Mouse (Mus musculus) lung, postnatal 0 days (tissue): ENCODE results near the gene Sap18b. TPM values are rescaled to one million over a fixed set of nuclear protein-coding genes. Genes with fewer than 3 reads are reported as not detected.
"Not testable (repeated sequence)": the region's sequence is repeated elsewhere in the genome, so short reads cannot be mapped to it uniquely, and the experiment has no call there.

Experiments used
- ATAC-seq: fragments of 200-750 bp; cut with Nextera tagmentation; 2 replicates; pipeline ENCODE4 v1.8.0; 2017; ENCODE audit warnings: moderate library complexity
- DNase-seq: peaks from one replicate; pipeline ENCODE4 v3.0.0-alpha.2; 2016; ENCODE audit warnings: low spot score
- H3K27ac ChIP-seq: fragments of 300-500 bp; sonication (generic); 2 replicates; pipeline ENCODE4 v1.5.1; 2014; ENCODE audit warnings: antibody characterized with exemption, mild to moderate bottlenecking, low read length, mixed read lengths
- H3K27me3 ChIP-seq: fragments of 300-500 bp; sonication (generic); replicated peaks from 2 replicates; pipeline ENCODE4 v1.6.1; 2014; ENCODE audit warnings: low read length, mixed read lengths; ENCODE audit not compliant: insufficient read depth
- H3K36me3 ChIP-seq: fragments of 300-500 bp; sonication (generic); 2 replicates; pipeline ENCODE4 v1.6.1; 2014; ENCODE audit warnings: low read length, mixed read lengths; ENCODE audit not compliant: insufficient read depth
- H3K4me1 ChIP-seq: fragments of 300-500 bp; sonication (generic); 2 replicates; pipeline ENCODE4 v1.6.1; 2014; ENCODE audit warnings: antibody characterized with exemption, low read depth, low read length, mixed read lengths; ENCODE audit not compliant: insufficient read depth
- H3K4me2 ChIP-seq: fragments of 300-500 bp; sonication (generic); replicated peaks from 2 replicates; pipeline ENCODE4 v1.6.1; 2014; ENCODE audit warnings: low read depth, mild to moderate bottlenecking, low read length, moderate library complexity, mixed read lengths
- H3K4me3 ChIP-seq: fragments of 300-500 bp; sonication (generic); 2 replicates; pipeline ENCODE4 v1.5.1; 2014; ENCODE audit warnings: low read depth, low read length
- H3K9ac ChIP-seq: fragments of 300-500 bp; sonication (generic); replicated peaks from 2 replicates; pipeline ENCODE4 v1.6.1; 2014; ENCODE audit warnings: low read depth, mild to moderate bottlenecking
- H3K9me3 ChIP-seq: fragments of 300-500 bp; sonication (generic); 2 replicates; pipeline ENCODE4 v1.6.1; 2016; ENCODE audit warnings: low read length, mixed read lengths
- CTCF ChIP-seq: IDR thresholded peaks from 2 replicates; pipeline ENCODE4 v1.5.1; 2016; ENCODE audit warnings: antibody characterized with exemption, mild to moderate bottlenecking
- EP300 ChIP-seq: IDR thresholded peaks from 2 replicates; pipeline ENCODE4 v1.6.1; 2016; ENCODE audit warnings: antibody characterized with exemption, mild to moderate bottlenecking, control low read depth
- WGBS: fragments of 180-500 bp; shearing (Covaris S2); extraction: QIAGEN DNeasy Blood & Tissue Kit; methylation state at CpG from one replicate; pipeline ENCODE4 v1.1.7; 2014; 5-methylcytosine and 5-hydroxymethylcytosine counted together
- polyA plus RNA-seq: library from polyadenylated mRNA; unstranded; fragments of >200 nt; fragmentation: Nextera tagmentation; extraction: Ambion mirVana; gene quantifications from 2 replicates; pipeline ENCODE4 v1.2.1, GENCODE M21; 2015

Gene Sap18b
- polyA plus RNA-seq, 1 experiment from 2014 or later: 283 TPM

GRCm38 (mm10) chr8:95852290-95852689 lies 27.1 kb downstream of the Sap18b start:
- Histone ChIP-seq H3K9ac (no peak overlapping the region), H3K4me1 (peaks cover 7% of the 10 kb centered on the region), H3K27ac (no peak overlapping the region; the same call in 1 of the 2 replicates), H3K9me3 (no peaks in the 10 kb centered on the region), H3K36me3 (0 out of 2 replicates have a peak, but pooled peaks cover 7% of the 10 kb centered on the region), H3K4me3 (no peak overlapping the region; the same call in 1 of the 2 replicates), H3K4me2 (peak overlapping the region; percentile 64), H3K27me3 (no peaks in the 10 kb centered on the region)
- TF ChIP-seq CTCF: peak; percentile 46
- TF ChIP-seq EP300: no peak
- ATAC-seq: peak; percentile 70
- DNase-seq: peak; percentile 89
- WGBS: 41% methylated on average over 4 of the region's 4 CpGs

GRCm38 (mm10) chr8:95853102-95853843 lies 28.1 kb downstream of the Sap18b start, which contains the start of gene Slc38a7:
Slc38a7 (minus strand) TSS chr8:95853539.
- H3K4me1 ChIP-seq: peaks cover 7% of the 10 kb centered on the region
- H3K9ac ChIP-seq: peak within 1 kb of the TSS; percentile 42; the same call in 1 of the 2 replicates
- peak within 1 kb of the TSS; percentile 64 for H3K4me2 ChIP-seq
- DNase-seq: peak; percentile 96
- WGBS: 9% methylated on average over 22 of the region's 22 CpGs
- ATAC-seq: peak; percentile 96
- peak within 1 kb of the TSS; percentile 57 for H3K4me3 ChIP-seq
- H3K9me3 ChIP-seq: no peaks in the 10 kb centered on the region
- H3K27me3 ChIP-seq: no peaks in the 10 kb centered on the region
- TF ChIP-seq CTCF (no peak), EP300 (no peak)
- H3K36me3 ChIP-seq: 0 out of 2 replicates have a peak, but pooled peaks cover 2% of the 10 kb centered on the region
- no peak within 1 kb of the TSS; the same call in 1 of the 2 replicates for H3K27ac ChIP-seq

GRCm38 (mm10) chr8:95854174-95854573 lies 29.0 kb downstream of the Sap18b start:
- Histone ChIP-seq H3K36me3 (no peaks in the 10 kb centered on the region), H3K27ac (no peak overlapping the region), H3K9me3 (no peaks in the 10 kb centered on the region), H3K4me2 (no peak overlapping the region), H3K27me3 (no peaks in the 10 kb centered on the region), H3K4me3 (no peak overlapping the region), H3K9ac (no peak overlapping the region), H3K4me1 (peaks cover 7% of the 10 kb centered on the region)
- TF ChIP-seq CTCF (no peak), EP300 (no peak)
- ATAC-seq (no peak), DNase-seq (no peak)
- WGBS: 78% methylated on average over 6 of the region's 6 CpGs

DNA sequence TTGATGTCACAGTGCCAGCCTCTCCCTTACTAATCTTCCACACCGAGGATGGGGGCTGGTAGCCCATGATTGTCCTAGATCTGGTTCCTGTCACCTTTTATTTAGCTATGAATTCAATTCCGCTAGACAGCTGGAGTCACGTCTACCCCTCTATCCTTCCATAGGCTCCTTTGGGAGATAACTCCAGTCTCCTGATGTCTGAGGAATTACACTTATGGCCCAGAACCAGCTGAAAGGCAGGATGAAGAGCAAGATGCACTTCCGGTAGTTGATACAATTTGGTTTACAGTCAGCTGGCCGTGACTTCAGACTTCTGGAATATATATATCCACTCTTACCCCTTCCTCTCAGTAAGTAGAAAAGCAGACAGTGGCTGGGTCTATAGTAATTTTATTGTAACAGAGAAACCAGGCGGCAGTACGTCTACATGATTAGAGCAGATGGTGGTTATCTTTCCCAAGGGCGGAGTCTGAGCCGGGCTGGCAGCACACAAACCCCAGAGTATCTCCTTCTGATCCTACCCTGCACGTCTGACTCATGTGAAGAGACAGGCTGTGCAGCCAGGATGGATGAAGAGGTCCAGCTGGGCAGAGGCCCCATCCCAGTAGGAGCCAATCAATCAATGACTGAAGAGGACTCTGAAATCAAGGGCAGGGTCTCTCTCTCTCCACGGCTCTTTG lies 38.8 kb downstream of the Sap18b start:
- WGBS: 69% methylated on average over 10 of the region's 11 CpGs
- ATAC-seq: not testable (repeated sequence)

DNA sequence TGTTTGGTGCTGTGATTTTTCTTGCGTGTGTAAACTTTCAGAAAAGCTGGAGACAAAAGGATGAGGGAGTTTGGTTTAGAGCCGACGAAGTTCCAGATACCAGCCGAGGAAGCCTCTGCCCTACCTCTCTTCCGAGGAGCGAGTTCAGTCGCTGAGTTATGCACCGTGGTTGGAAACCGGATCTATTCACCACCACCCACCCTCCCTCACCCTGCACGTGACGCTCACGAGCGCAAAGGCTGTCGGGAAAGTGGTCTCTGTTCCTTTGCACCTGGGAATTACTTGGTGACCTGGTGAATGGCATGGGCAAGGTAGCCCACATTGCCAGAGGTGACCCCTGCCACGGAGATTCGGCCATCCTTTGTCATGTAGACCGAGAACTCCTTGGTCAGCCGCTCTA lies 39.7 kb downstream of the Sap18b start:
- not testable (repeated sequence) for H3K27me3 ChIP-seq, ATAC-seq, H3K9me3 ChIP-seq, H3K9ac ChIP-seq, H3K4me1 ChIP-seq, H3K4me3 ChIP-seq, H3K27ac ChIP-seq, H3K4me2 ChIP-seq, DNase-seq
- H3K36me3 ChIP-seq: peaks cover 12% of the 10 kb centered on the region
- WGBS: 96% methylated on average over 17 of the region's 18 CpGs

More for the DNA sequence above, 38.8 kb downstream of the Sap18b start:
- H3K4me3 ChIP-seq, DNase-seq, H3K4me1 ChIP-seq, H3K36me3 ChIP-seq, H3K27ac ChIP-seq, H3K9me3 ChIP-seq, H3K4me2 ChIP-seq, H3K9ac ChIP-seq, H3K27me3 ChIP-seq: not testable (repeated sequence)

- ATAC-seq: no peak
- WGBS: 87% methylated on average over 16 of the region's 16 CpGs
Observed at GRCm38 (mm10) chr8:95871690-95872089, 46.5 kb downstream of the Sap18b start.

More at GRCm38 (mm10) chr8:95871690-95872089, 46.5 kb downstream of the Sap18b start:
- Histone ChIP-seq H3K36me3 (peaks cover 33% of the 10 kb centered on the region), H3K9ac (no peak overlapping the region), H3K27ac (no peak overlapping the region), H3K4me2 (no peak overlapping the region), H3K4me1 (no peaks in the 10 kb centered on the region), H3K9me3 (no peaks in the 10 kb centered on the region), H3K4me3 (no peak overlapping the region), H3K27me3 (no peaks in the 10 kb centered on the region)
- no peak for DNase-seq
- no peak for TF ChIP-seq CTCF
- TF ChIP-seq EP300: no peak
